Mouse (Mus musculus) hindbrain, embryonic 14.5 days (tissue): ENCODE data around the gene Prkn. TPM values are rescaled to one million over a fixed set of nuclear protein-coding genes. Genes with fewer than 3 reads are reported as not detected.

Source experiments
- ATAC-seq: fragments of 200-750 bp; cut with Nextera tagmentation; 2 replicates; pipeline ENCODE4 v1.8.0; 2017; ENCODE audit warnings: moderate number of reproducible peaks, mild to moderate bottlenecking, moderate TSS enrichment, moderate library complexity; ENCODE audit not compliant: low FRiP score
- DNase-seq: peaks from one replicate; pipeline ENCODE4 v3.0.0-alpha.2; 2015; ENCODE audit warnings: low spot score
- H3K27ac ChIP-seq: fragments of 300-500 bp; sonication (generic); 2 replicates; pipeline ENCODE4 v1.5.1; 2014; ENCODE audit warnings: mild to moderate bottlenecking, moderate library complexity
- H3K27me3 ChIP-seq: fragments of 300-500 bp; sonication (generic); 2 replicates; pipeline ENCODE4 v1.6.1; 2014; ENCODE audit warnings: mild to moderate bottlenecking, low read length, mixed read lengths; ENCODE audit not compliant: control insufficient read depth, insufficient read depth
- H3K36me3 ChIP-seq: fragments of 300-500 bp; sonication (generic); replicated peaks from 2 replicates; pipeline ENCODE4 v1.6.1; 2014; ENCODE audit not compliant: control insufficient read depth, insufficient read depth
- H3K4me1 ChIP-seq: fragments of 300-500 bp; sonication (generic); replicated peaks from 2 replicates; pipeline ENCODE4 v1.6.1; 2014; ENCODE audit warnings: antibody characterized with exemption, low read length, mixed read lengths; ENCODE audit not compliant: control insufficient read depth, insufficient read depth
- H3K4me2 ChIP-seq: fragments of 300-500 bp; sonication (generic); replicated peaks from 2 replicates; pipeline ENCODE4 v1.6.1; 2014; ENCODE audit warnings: mild to moderate bottlenecking, moderate library complexity
- H3K4me3 ChIP-seq: fragments of 300-500 bp; sonication (generic); replicated peaks from 2 replicates; pipeline ENCODE4 v1.5.1; 2014; ENCODE audit warnings: mild to moderate bottlenecking, low read length
- H3K9ac ChIP-seq: fragments of 300-500 bp; sonication (generic); 2 replicates; pipeline ENCODE4 v1.6.1; 2014
- H3K9me3 ChIP-seq: fragments of 300-500 bp; sonication (generic); 2 replicates; pipeline ENCODE4 v1.6.1; 2016; ENCODE audit warnings: low read length; ENCODE audit not compliant: control insufficient read depth
- WGBS: fragments of 180-500 bp; shearing (Covaris S2); extraction: QIAGEN DNeasy Blood & Tissue Kit; methylation state at CpG from one replicate; pipeline ENCODE4 v1.1.7; 2014; 5-methylcytosine and 5-hydroxymethylcytosine counted together
- polyA plus RNA-seq: library from polyadenylated mRNA; unstranded; fragments of >200 nt; fragmentation: Nextera tagmentation; extraction: Ambion mirVana; gene quantifications from 2 replicates; pipeline ENCODE4 v1.2.1, GENCODE M21; 2014

Prkn gene
- polyA plus RNA-seq, 1 experiment from 2014 or later: 4.4 TPM

- peaks cover 9% of the 10 kb centered on the region; the same call in 1 of the 2 replicates for H3K4me1 ChIP-seq
- no peak for ATAC-seq
- H3K9me3 ChIP-seq: no peaks in the 10 kb centered on the region
- H3K27me3 ChIP-seq: no peaks in the 10 kb centered on the region
- H3K27ac ChIP-seq: no peak overlapping the region
- no peak overlapping the region for H3K9ac ChIP-seq
- no peaks in the 10 kb centered on the region for H3K36me3 ChIP-seq
- 68% methylated on average over 2 of the region's 2 CpGs for WGBS
- H3K4me2 ChIP-seq: no peak overlapping the region
- DNase-seq: no peak
- H3K4me3 ChIP-seq: no peak overlapping the region
Measured at GRCm38 (mm10) chr17:11462721-11463120, 622.5 kb downstream of the Prkn start.

GRCm38 (mm10) chr17:11466095-11466494, 625.9 kb downstream of the Prkn start:
- H3K9me3 ChIP-seq: no peaks in the 10 kb centered on the region
- H3K4me3 ChIP-seq: no peak overlapping the region
- peaks cover 9% of the 10 kb centered on the region; the same call in 1 of the 2 replicates for H3K4me1 ChIP-seq
- 47% methylated on average over 2 of the region's 2 CpGs for WGBS
- no peak overlapping the region for H3K27ac ChIP-seq
- H3K9ac ChIP-seq: no peak overlapping the region
- ATAC-seq: no peak
- no peak for DNase-seq
- no peaks in the 10 kb centered on the region for H3K36me3 ChIP-seq
- no peak overlapping the region for H3K4me2 ChIP-seq
- H3K27me3 ChIP-seq: no peaks in the 10 kb centered on the region

- Histone ChIP-seq H3K4me2 (no peak overlapping the region), H3K27me3 (no peaks in the 10 kb centered on the region), H3K27ac (no peak overlapping the region), H3K4me3 (no peak overlapping the region), H3K9me3 (no peaks in the 10 kb centered on the region), H3K9ac (no peak overlapping the region), H3K4me1 (peaks cover 9% of the 10 kb centered on the region; the same call in 1 of the 2 replicates), H3K36me3 (no peaks in the 10 kb centered on the region)
- ATAC-seq (no peak), DNase-seq (no peak)
- 85% methylated on average over 2 of the region's 2 CpGs for WGBS
Measured at GRCm38 (mm10) chr17:11468624-11469023, 628.4 kb downstream of the Prkn start.

- Histone ChIP-seq H3K9me3 (no peaks in the 10 kb centered on the region), H3K27me3 (no peaks in the 10 kb centered on the region), H3K27ac (no peak overlapping the region), H3K4me2 (no peak overlapping the region), H3K4me1 (no peaks in the 10 kb centered on the region), H3K9ac (no peak overlapping the region), H3K4me3 (no peak overlapping the region), H3K36me3 (no peaks in the 10 kb centered on the region)
- ATAC-seq (no peak), DNase-seq (no peak)
- 86% methylated on average over 2 of the region's 2 CpGs for WGBS
Measured at GRCm38 (mm10) chr17:11483032-11483431, 642.8 kb downstream of the Prkn start.

- H3K36me3 ChIP-seq: no peaks in the 10 kb centered on the region
- ATAC-seq (no peak), DNase-seq (no peak)
- H3K4me1 ChIP-seq: no peaks in the 10 kb centered on the region
- no peak overlapping the region for H3K9ac ChIP-seq
- H3K27me3 ChIP-seq: no peaks in the 10 kb centered on the region
- H3K27ac ChIP-seq: no peak overlapping the region
- H3K4me2 ChIP-seq: no peak overlapping the region
- no peak overlapping the region for H3K4me3 ChIP-seq
- H3K9me3 ChIP-seq: no peaks in the 10 kb centered on the region
- 70% methylated on average over 4 of the region's 4 CpGs for WGBS
Measured at GRCm38 (mm10) chr17:11490051-11490450, 649.9 kb downstream of the Prkn start.

GRCm38 (mm10) chr17:11502556-11502955, 662.4 kb downstream of the Prkn start:
- no peaks in the 10 kb centered on the region for H3K4me1 ChIP-seq
- no peaks in the 10 kb centered on the region for H3K9me3 ChIP-seq
- no peak overlapping the region for H3K9ac ChIP-seq
- no peak overlapping the region for H3K27ac ChIP-seq
- DNase-seq (no peak), ATAC-seq (no peak)
- H3K27me3 ChIP-seq: no peaks in the 10 kb centered on the region
- WGBS: 71% methylated on average over 7 of the region's 7 CpGs
- no peak overlapping the region for H3K4me3 ChIP-seq
- H3K4me2 ChIP-seq: no peak overlapping the region
- no peaks in the 10 kb centered on the region for H3K36me3 ChIP-seq

GRCm38 (mm10) chr17:11504496-11504895, 664.3 kb downstream of the Prkn start:
- DNase-seq: no peak
- no peak overlapping the region for H3K4me3 ChIP-seq
- ATAC-seq: no peak

GRCm38 (mm10) chr17:11507082-11507481, 666.9 kb downstream of the Prkn start:
- ATAC-seq (no peak), DNase-seq (no peak)
- Histone ChIP-seq H3K9ac (no peak overlapping the region), H3K4me2 (no peak overlapping the region), H3K9me3 (no peaks in the 10 kb centered on the region), H3K36me3 (no peaks in the 10 kb centered on the region), H3K4me3 (no peak overlapping the region), H3K27me3 (no peaks in the 10 kb centered on the region), H3K27ac (no peak overlapping the region), H3K4me1 (no peaks in the 10 kb centered on the region)
- 81% methylated on average over 3 of the region's 3 CpGs for WGBS

More at GRCm38 (mm10) chr17:11504496-11504895, 664.3 kb downstream of the Prkn start:
- Histone ChIP-seq H3K4me1 (no peaks in the 10 kb centered on the region), H3K9me3 (no peaks in the 10 kb centered on the region), H3K27me3 (no peaks in the 10 kb centered on the region), H3K36me3 (no peaks in the 10 kb centered on the region), H3K4me2 (no peak overlapping the region), H3K27ac (no peak overlapping the region), H3K9ac (no peak overlapping the region)
- 93% methylated on average over 3 of the region's 3 CpGs for WGBS

- H3K4me3 ChIP-seq: no peak overlapping the region
- 65% methylated on average over 7 of the region's 7 CpGs for WGBS
- H3K9ac ChIP-seq: no peak overlapping the region
- H3K4me2 ChIP-seq: no peak overlapping the region
- H3K36me3 ChIP-seq: no peaks in the 10 kb centered on the region
- H3K27ac ChIP-seq: no peak overlapping the region
- no peaks in the 10 kb centered on the region for H3K4me1 ChIP-seq
- ATAC-seq: no peak
- DNase-seq: no peak
- H3K27me3 ChIP-seq: no peaks in the 10 kb centered on the region
- no peaks in the 10 kb centered on the region for H3K9me3 ChIP-seq
Measured at GRCm38 (mm10) chr17:11510081-11510480, 669.9 kb downstream of the Prkn start.
